Mouse (Mus musculus): Measurements from ENCODE around the gene Plscr2. TPM values are rescaled to one million over a fixed set of nuclear protein-coding genes. Genes with fewer than 3 reads are reported as not detected.
A peak's percentile ranks its signal among the peaks of the same experiment; 100 is the strongest.

Plscr2 gene
- polyA plus RNA-seq, 1 experiment from 2014 or later, result 11.6 TPM

DNA sequence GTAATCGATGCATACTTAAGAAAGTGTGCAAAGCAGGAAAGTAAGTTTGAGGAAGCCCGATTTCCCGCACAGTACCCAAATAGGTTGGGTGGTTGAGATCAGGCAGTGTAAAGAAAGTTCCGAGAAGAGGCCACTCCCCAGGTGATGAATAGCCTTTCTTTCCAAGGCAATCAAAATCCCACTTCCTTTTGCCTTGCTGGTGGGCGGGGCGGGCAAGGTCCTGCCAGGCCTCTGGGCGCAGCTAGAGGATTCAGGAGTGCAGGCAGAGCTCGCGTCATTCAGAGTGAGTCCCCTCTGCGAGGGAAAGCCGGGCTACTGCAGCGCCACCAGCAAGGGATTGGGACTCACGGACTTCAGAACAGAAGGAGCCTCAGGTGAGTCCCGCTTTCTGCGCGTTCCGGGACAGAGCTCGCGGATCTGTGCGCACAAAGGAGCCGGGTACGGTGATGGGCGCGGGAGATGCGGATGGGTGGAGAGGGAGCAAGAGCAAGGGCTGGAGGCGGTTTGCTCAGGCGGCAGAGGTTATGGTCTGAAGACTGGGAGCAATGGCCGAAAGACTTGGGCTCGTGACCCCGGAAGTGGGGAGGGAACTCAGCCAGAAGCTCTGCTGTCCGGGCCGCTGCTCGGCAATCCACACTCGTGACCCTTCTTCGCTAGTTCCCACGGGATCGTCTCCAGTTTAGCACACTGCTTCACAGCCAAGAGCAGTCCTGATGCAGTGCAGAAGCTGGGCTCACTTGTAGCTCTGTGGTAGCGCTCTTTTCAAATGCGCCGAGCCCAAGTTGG, 25.2 kb upstream of the Plscr2 start:
- H3K9ac ChIP-seq (ENCODE audit: low read depth, low read length), result peak overlapping the region; percentile 75
- ATAC-seq (ENCODE audit: low FRiP score, low TSS enrichment), result peak; percentile 96
- under 1% methylated on average over 40 of the region's 40 CpGs for WGBS

GRCm38 (mm10) chr9:92252718-92253117, 22.7 kb upstream of the Plscr2 start:
- ATAC-seq (ENCODE audit: low FRiP score, low TSS enrichment), result no peak
- 83% methylated on average over 5 of the region's 5 CpGs for WGBS
- Histone ChIP-seq H3K4me2 (replicated peaks; ENCODE audit: low read depth, low read length) (no peak overlapping the region), H3K4me1 (ENCODE audit: control insufficient read depth, insufficient read depth, low read length) (peaks cover 12% of the 10 kb centered on the region), H3K4me3 (ENCODE audit: low read length) (no peak overlapping the region), H3K9ac (ENCODE audit: low read depth, low read length) (no peak overlapping the region), H3K36me3 (ENCODE audit: control insufficient read depth, insufficient read depth, low read length) (no peaks in the 10 kb centered on the region), H3K27me3 (ENCODE audit: control insufficient read depth, insufficient read depth, low read length) (no peaks in the 10 kb centered on the region), H3K27ac (ENCODE audit: low read depth, low read length) (no peak overlapping the region), H3K9me3 (ENCODE audit: control insufficient read depth, low read length) (no peaks in the 10 kb centered on the region)

More for the DNA sequence above, 25.2 kb upstream of the Plscr2 start:
- H3K4me2 ChIP-seq (replicated peaks; ENCODE audit: low read depth, low read length), result peak overlapping the region; percentile 59
- H3K36me3 ChIP-seq (ENCODE audit: control insufficient read depth, insufficient read depth, low read length), result no peaks in the 10 kb centered on the region
- H3K4me1 ChIP-seq (ENCODE audit: control insufficient read depth, insufficient read depth, low read length), result peaks cover 12% of the 10 kb centered on the region
- H3K27me3 ChIP-seq (ENCODE audit: control insufficient read depth, insufficient read depth, low read length), result no peaks in the 10 kb centered on the region
- peak overlapping the region; percentile 68 for H3K4me3 ChIP-seq (ENCODE audit: low read length)
- peak overlapping the region; percentile 98 for H3K27ac ChIP-seq (ENCODE audit: low read depth, low read length)
- H3K9me3 ChIP-seq (ENCODE audit: control insufficient read depth, low read length), result no peaks in the 10 kb centered on the region

GRCm38 (mm10) chr9:92253585-92254321, 21.6 kb upstream of the Plscr2 start:
- Histone ChIP-seq H3K9ac (ENCODE audit: low read depth, low read length) (no peak overlapping the region), H3K9me3 (ENCODE audit: control insufficient read depth, low read length) (no peaks in the 10 kb centered on the region), H3K36me3 (ENCODE audit: control insufficient read depth, insufficient read depth, low read length) (no peaks in the 10 kb centered on the region), H3K4me2 (replicated peaks; ENCODE audit: low read depth, low read length) (no peak overlapping the region), H3K27me3 (ENCODE audit: control insufficient read depth, insufficient read depth, low read length) (no peaks in the 10 kb centered on the region), H3K4me3 (ENCODE audit: low read length) (no peak overlapping the region), H3K27ac (ENCODE audit: low read depth, low read length) (no peak overlapping the region), H3K4me1 (ENCODE audit: control insufficient read depth, insufficient read depth, low read length) (peaks cover 12% of the 10 kb centered on the region)
- no peak for ATAC-seq (ENCODE audit: low FRiP score, low TSS enrichment)
- 91% methylated on average over 10 of the region's 10 CpGs for WGBS

DNA sequence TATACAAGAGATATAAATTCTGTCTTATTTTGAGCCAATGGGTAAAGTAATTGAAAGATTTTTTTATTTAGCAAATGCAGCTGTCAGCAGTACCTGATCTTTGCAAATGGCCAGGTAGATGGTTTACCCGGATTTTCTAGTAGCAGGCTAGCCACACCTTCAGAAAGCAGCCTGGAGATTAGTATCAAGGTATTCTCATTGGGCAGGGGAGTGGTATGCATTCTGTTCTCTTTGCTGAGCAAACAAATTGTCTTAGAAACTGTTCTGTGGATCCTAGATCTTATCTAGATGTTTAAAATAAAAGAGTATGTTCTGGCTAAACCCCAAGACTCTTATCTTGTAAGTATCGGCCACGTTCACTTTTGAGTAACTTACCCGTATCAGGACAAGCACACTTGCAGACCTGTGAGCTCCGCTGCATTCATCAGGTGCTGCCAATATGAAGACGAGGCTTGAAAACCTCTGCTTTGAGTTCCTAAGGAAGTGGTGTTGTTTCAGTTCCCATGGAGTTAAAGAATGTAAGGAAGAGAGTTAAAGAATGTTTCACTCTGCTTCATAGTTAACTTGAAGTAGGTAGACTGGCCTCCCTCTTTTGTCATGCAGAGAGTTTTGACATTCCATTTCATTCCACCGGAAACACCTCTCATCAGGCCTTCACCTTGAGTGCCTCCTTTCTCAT, 14.8 kb upstream of the Plscr2 start:
- WGBS, result 76% methylated on average over 7 of the region's 7 CpGs
- Histone ChIP-seq H3K9ac (ENCODE audit: low read depth, low read length) (no peak overlapping the region), H3K4me3 (ENCODE audit: low read length) (no peak overlapping the region), H3K27me3 (ENCODE audit: control insufficient read depth, insufficient read depth, low read length) (no peaks in the 10 kb centered on the region), H3K27ac (ENCODE audit: low read depth, low read length) (no peak overlapping the region), H3K4me2 (replicated peaks; ENCODE audit: low read depth, low read length) (no peak overlapping the region), H3K36me3 (ENCODE audit: control insufficient read depth, insufficient read depth, low read length) (peaks cover 19% of the 10 kb centered on the region), H3K4me1 (ENCODE audit: control insufficient read depth, insufficient read depth, low read length) (no peaks in the 10 kb centered on the region), H3K9me3 (ENCODE audit: control insufficient read depth, low read length) (no peaks in the 10 kb centered on the region)
- no peak for ATAC-seq (ENCODE audit: low FRiP score, low TSS enrichment)

DNA sequence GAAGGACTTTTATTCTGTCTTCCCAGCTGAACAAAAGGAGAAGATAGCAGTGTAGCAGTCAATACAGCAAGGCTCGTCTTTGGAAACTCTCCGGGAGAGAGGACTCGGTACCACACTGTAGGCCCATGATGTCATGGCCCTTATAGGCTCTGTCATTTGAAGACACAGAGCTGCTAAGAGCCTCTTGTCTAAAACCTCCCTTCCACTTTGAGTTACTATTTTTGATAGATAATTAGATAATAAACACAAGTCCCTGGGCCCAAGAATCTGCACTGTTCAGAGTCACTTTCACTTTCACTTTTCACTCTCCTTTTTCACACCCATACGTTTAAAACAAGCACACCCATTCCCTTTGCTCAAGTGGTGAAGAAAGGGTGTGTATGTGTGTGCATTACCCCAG, 9.7 kb upstream of the Plscr2 start:
- no peaks in the 10 kb centered on the region for H3K9me3 ChIP-seq (ENCODE audit: control insufficient read depth, low read length)
- 82% methylated on average over 4 of the region's 4 CpGs for WGBS
- peaks cover 18% of the 10 kb centered on the region; the same call in 1 of the 2 replicates for H3K36me3 ChIP-seq (ENCODE audit: control insufficient read depth, insufficient read depth, low read length)
- H3K4me1 ChIP-seq (ENCODE audit: control insufficient read depth, insufficient read depth, low read length), result no peaks in the 10 kb centered on the region
- no peak overlapping the region for H3K27ac ChIP-seq (ENCODE audit: low read depth, low read length)
- no peak overlapping the region for H3K9ac ChIP-seq (ENCODE audit: low read depth, low read length)
- no peak overlapping the region for H3K4me2 ChIP-seq (replicated peaks; ENCODE audit: low read depth, low read length)
- no peak overlapping the region for H3K4me3 ChIP-seq (ENCODE audit: low read length)
- ATAC-seq (ENCODE audit: low FRiP score, low TSS enrichment), result no peak
- H3K27me3 ChIP-seq (ENCODE audit: control insufficient read depth, insufficient read depth, low read length), result no peaks in the 10 kb centered on the region

- no peaks in the 10 kb centered on the region for H3K4me1 ChIP-seq (ENCODE audit: control insufficient read depth, insufficient read depth, low read length)
- no peaks in the 10 kb centered on the region for H3K9me3 ChIP-seq (ENCODE audit: control insufficient read depth, low read length)
- peaks cover 18% of the 10 kb centered on the region; the same call in 1 of the 2 replicates for H3K36me3 ChIP-seq (ENCODE audit: control insufficient read depth, insufficient read depth, low read length)
- WGBS, result 61% methylated on average over 8 of the region's 8 CpGs
- ATAC-seq (ENCODE audit: low FRiP score, low TSS enrichment), result no peak
- H3K27me3 ChIP-seq (ENCODE audit: control insufficient read depth, insufficient read depth, low read length), result no peaks in the 10 kb centered on the region
- H3K4me2 ChIP-seq (replicated peaks; ENCODE audit: low read depth, low read length), result no peak overlapping the region
- H3K4me3 ChIP-seq (ENCODE audit: low read length), result no peak overlapping the region
- H3K9ac ChIP-seq (ENCODE audit: low read depth, low read length), result no peak overlapping the region
- H3K27ac ChIP-seq (ENCODE audit: low read depth, low read length), result no peak overlapping the region
These were observed 8.7 kb upstream of the Plscr2 start for GRCm38 (mm10) chr9:92266558-92267171.

DNA sequence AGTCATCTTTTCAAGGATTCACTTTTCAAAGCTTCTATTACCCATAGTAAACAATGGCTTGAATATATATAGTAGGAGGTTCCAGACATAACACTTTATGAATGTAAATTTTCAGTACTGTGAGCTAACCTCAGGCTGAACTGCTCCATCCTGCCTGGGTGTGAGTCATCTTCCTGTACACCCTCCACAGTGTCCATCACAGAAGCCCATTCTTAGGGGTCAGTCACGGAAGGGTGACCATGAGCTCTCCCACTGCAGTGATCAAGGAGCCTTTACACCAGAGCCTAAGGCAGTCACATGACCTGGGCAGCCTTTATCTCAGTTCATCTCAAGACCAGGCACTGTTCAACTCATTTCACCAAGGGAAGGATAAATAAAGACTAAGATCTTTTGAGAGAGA, 7.7 kb upstream of the Plscr2 start:
- ATAC-seq (ENCODE audit: low FRiP score, low TSS enrichment), result peak; percentile 92
- Histone ChIP-seq H3K27me3 (ENCODE audit: control insufficient read depth, insufficient read depth, low read length) (no peaks in the 10 kb centered on the region), H3K4me1 (ENCODE audit: control insufficient read depth, insufficient read depth, low read length) (peaks cover 4% of the 10 kb centered on the region; the same call in 1 of the 2 replicates), H3K4me2 (replicated peaks; ENCODE audit: low read depth, low read length) (no peak overlapping the region), H3K9me3 (ENCODE audit: control insufficient read depth, low read length) (no peaks in the 10 kb centered on the region), H3K9ac (ENCODE audit: low read depth, low read length) (no peak overlapping the region), H3K4me3 (ENCODE audit: low read length) (no peak overlapping the region), H3K27ac (ENCODE audit: low read depth, low read length) (no peak overlapping the region), H3K36me3 (ENCODE audit: control insufficient read depth, insufficient read depth, low read length) (peaks cover 16% of the 10 kb centered on the region; the same call in 1 of the 2 replicates)
- 70% methylated on average over 1 of the region's 1 CpGs for WGBS

GRCm38 (mm10) chr9:92269829-92270404, 5.5 kb upstream of the Plscr2 start:
- Histone ChIP-seq H3K9ac (ENCODE audit: low read depth, low read length) (no peak overlapping the region), H3K4me2 (replicated peaks; ENCODE audit: low read depth, low read length) (no peak overlapping the region), H3K9me3 (ENCODE audit: control insufficient read depth, low read length) (no peaks in the 10 kb centered on the region), H3K4me3 (ENCODE audit: low read length) (no peak overlapping the region), H3K27me3 (ENCODE audit: control insufficient read depth, insufficient read depth, low read length) (no peaks in the 10 kb centered on the region), H3K36me3 (ENCODE audit: control insufficient read depth, insufficient read depth, low read length) (peaks cover 13% of the 10 kb centered on the region; the same call in 1 of the 2 replicates), H3K4me1 (ENCODE audit: control insufficient read depth, insufficient read depth, low read length) (peaks cover 23% of the 10 kb centered on the region), H3K27ac (ENCODE audit: low read depth, low read length) (no peak overlapping the region)
- WGBS, result 83% methylated on average over 5 of the region's 5 CpGs
- no peak for ATAC-seq (ENCODE audit: low FRiP score, low TSS enrichment)
